Mouse (Mus musculus) liver, adult 2 months (tissue): ENCODE measurements around the gene Slc2a2. TPM values are rescaled to one million over a fixed set of nuclear protein-coding genes. Genes with fewer than 3 reads are reported as not detected.
"Not testable (repeated sequence)": the region's sequence is repeated elsewhere in the genome, so short reads cannot be mapped to it uniquely, and the experiment has no call there.

Experiments used
- DNase-seq: peaks from one replicate; pipeline ENCODE4 v3.0.0-alpha.2; 2011; ENCODE audit warnings: low read depth, low spot score; ENCODE audit errors: extremely low read depth
- H3K27ac ChIP-seq: fragments of 200-500 bp; replicated peaks from 2 replicates; pipeline ENCODE4 v1.5.1; 2012; ENCODE audit warnings: low read depth, mild to moderate bottlenecking, control low read depth, inconsistent platforms, low read length; ENCODE audit not compliant: insufficient read depth
- H3K27me3 ChIP-seq: fragments of 200-500 bp; 2 replicates; pipeline ENCODE4 v1.6.1; 2012; ENCODE audit warnings: mild to moderate bottlenecking, moderate library complexity, low read length, inconsistent platforms; ENCODE audit not compliant: control insufficient read depth, insufficient read depth
- H3K36me3 ChIP-seq: fragments of 200-500 bp; 2 replicates; pipeline ENCODE4 v1.6.1; 2012; ENCODE audit warnings: low read length, inconsistent platforms; ENCODE audit not compliant: control insufficient read depth, insufficient read depth
- H3K4me1 ChIP-seq: fragments of 200-500 bp; 2 replicates; pipeline ENCODE4 v1.6.1; 2011; ENCODE audit warnings: low read length; ENCODE audit not compliant: control insufficient read depth, insufficient read depth
- H3K4me3 ChIP-seq: fragments of 200-500 bp; 2 replicates; pipeline ENCODE4 v1.5.1; 2011; ENCODE audit warnings: low read depth, mild to moderate bottlenecking, control low read depth, low read length, moderate library complexity; ENCODE audit not compliant: insufficient read depth
- H3K79me2 ChIP-seq: fragments of 200-500 bp; 2 replicates; pipeline ENCODE4 v1.6.1; 2012; ENCODE audit warnings: inconsistent platforms, mild to moderate bottlenecking, low read length, moderate library complexity; ENCODE audit not compliant: control insufficient read depth, insufficient read depth
- H3K9ac ChIP-seq: fragments of 200-500 bp; 2 replicates; pipeline ENCODE4 v1.6.1; 2012; ENCODE audit warnings: low read depth, mild to moderate bottlenecking, control low read depth, inconsistent platforms, low read length
- CTCF ChIP-seq: fragments of 200-500 bp; IDR thresholded peaks from 2 replicates; pipeline ENCODE4 v1.5.1; 2011; ENCODE audit warnings: low read depth, low read length, control low read depth
- POLR2A ChIP-seq: fragments of 200-500 bp; IDR thresholded peaks from 2 replicates; pipeline ENCODE4 v1.6.1; 2011; ENCODE audit warnings: low read length, control low read depth; ENCODE audit not compliant: insufficient read depth; ENCODE audit errors: extremely low read depth
- WGBS: fragments of 180-500 bp; shearing (Covaris S2); methylation state at CpG from one replicate; pipeline ENCODE4 v1.1.7; 2018; 5-methylcytosine and 5-hydroxymethylcytosine counted together
- polyA plus RNA-seq: library from polyadenylated mRNA; depleted of rRNA; stranded (reverse); fragments of >200 nt; gene quantifications from 2 replicates; pipeline ENCODE4 v1.2.3, GENCODE M21; 2012
- total RNA-seq: library from RNA; depleted of rRNA; stranded (reverse); fragments of >200 nt; gene quantifications from 2 replicates; pipeline ENCODE4 v1.2.3, GENCODE M21; 2014

Slc2a2 gene
- total and polyA plus RNA-seq, 2 experiments: 208 to 337 TPM

- no peak overlapping the region for H3K9ac ChIP-seq
- no peak overlapping the region for H3K4me3 ChIP-seq
- no peaks in the 10 kb centered on the region for H3K79me2 ChIP-seq
- H3K36me3 ChIP-seq: no peaks in the 10 kb centered on the region
- H3K27me3 ChIP-seq: no peaks in the 10 kb centered on the region
- H3K4me1 ChIP-seq: no peaks in the 10 kb centered on the region
- no peak for TF ChIP-seq POLR2A
- no peak for TF ChIP-seq CTCF
- H3K27ac ChIP-seq: no peak overlapping the region
- no peak for DNase-seq
Observed at GRCm38 (mm10) chr3:28748956-28749355, 51.3 kb downstream of the Slc2a2 start.

GRCm38 (mm10) chr3:28755477-28755876 lies 57.8 kb downstream of the Slc2a2 start:
- Histone ChIP-seq H3K36me3 (no peaks in the 10 kb centered on the region), H3K4me1 (no peaks in the 10 kb centered on the region), H3K9ac (no peak overlapping the region), H3K79me2 (no peaks in the 10 kb centered on the region), H3K4me3 (no peak overlapping the region), H3K27me3 (no peaks in the 10 kb centered on the region), H3K27ac (no peak overlapping the region)
- 90% methylated on average over 7 of the region's 7 CpGs for WGBS
- DNase-seq: no peak
- TF ChIP-seq CTCF (no peak), POLR2A (no peak)

- Histone ChIP-seq H3K36me3 (no peaks in the 10 kb centered on the region), H3K27me3 (no peaks in the 10 kb centered on the region), H3K79me2 (no peaks in the 10 kb centered on the region), H3K9ac (no peak overlapping the region), H3K27ac (no peak overlapping the region), H3K4me1 (no peaks in the 10 kb centered on the region), H3K4me3 (no peak overlapping the region)
- no peak for DNase-seq
- WGBS: 88% methylated on average over 8 of the region's 8 CpGs
- TF ChIP-seq CTCF (no peak), POLR2A (no peak)
Observed at GRCm38 (mm10) chr3:28761225-28761789, 63.6 kb downstream of the Slc2a2 start.

GRCm38 (mm10) chr3:28766935-28767334 lies 69.2 kb downstream of the Slc2a2 start:
- 92% methylated on average over 4 of the region's 4 CpGs for WGBS
- Histone ChIP-seq H3K27ac (no peak overlapping the region), H3K36me3 (no peaks in the 10 kb centered on the region), H3K27me3 (no peaks in the 10 kb centered on the region), H3K9ac (no peak overlapping the region), H3K79me2 (no peaks in the 10 kb centered on the region), H3K4me3 (no peak overlapping the region), H3K4me1 (no peaks in the 10 kb centered on the region)
- DNase-seq: no peak
- TF ChIP-seq POLR2A (no peak), CTCF (no peak)

GRCm38 (mm10) chr3:28768222-28768621 lies 70.5 kb downstream of the Slc2a2 start:
- no peaks in the 10 kb centered on the region for H3K27me3 ChIP-seq
- no peaks in the 10 kb centered on the region for H3K36me3 ChIP-seq
- H3K4me3 ChIP-seq: no peak overlapping the region
- 88% methylated on average over 3 of the region's 3 CpGs for WGBS
- H3K79me2 ChIP-seq: no peaks in the 10 kb centered on the region
- TF ChIP-seq POLR2A (no peak), CTCF (no peak)
- DNase-seq: no peak
- H3K27ac ChIP-seq: no peak overlapping the region
- H3K9ac ChIP-seq: no peak overlapping the region
- no peaks in the 10 kb centered on the region for H3K4me1 ChIP-seq

GRCm38 (mm10) chr3:28772919-28773318 lies 75.2 kb downstream of the Slc2a2 start:
- not testable (repeated sequence) for H3K4me1 ChIP-seq, DNase-seq, H3K9ac ChIP-seq, H3K27me3 ChIP-seq, H3K4me3 ChIP-seq, H3K79me2 ChIP-seq, H3K36me3 ChIP-seq, H3K27ac ChIP-seq
- 72% methylated on average over 4 of the region's 4 CpGs for WGBS
